Mouse (Mus musculus): ENCODE results near the gene Chga. TPM values are rescaled to one million over a fixed set of nuclear protein-coding genes. Genes with fewer than 3 reads are reported as not detected.

Chga gene
- polyA plus RNA-seq (2012; rRNA removed), result 26.1 and 73.7 TPM in 2 replicates

DNA sequence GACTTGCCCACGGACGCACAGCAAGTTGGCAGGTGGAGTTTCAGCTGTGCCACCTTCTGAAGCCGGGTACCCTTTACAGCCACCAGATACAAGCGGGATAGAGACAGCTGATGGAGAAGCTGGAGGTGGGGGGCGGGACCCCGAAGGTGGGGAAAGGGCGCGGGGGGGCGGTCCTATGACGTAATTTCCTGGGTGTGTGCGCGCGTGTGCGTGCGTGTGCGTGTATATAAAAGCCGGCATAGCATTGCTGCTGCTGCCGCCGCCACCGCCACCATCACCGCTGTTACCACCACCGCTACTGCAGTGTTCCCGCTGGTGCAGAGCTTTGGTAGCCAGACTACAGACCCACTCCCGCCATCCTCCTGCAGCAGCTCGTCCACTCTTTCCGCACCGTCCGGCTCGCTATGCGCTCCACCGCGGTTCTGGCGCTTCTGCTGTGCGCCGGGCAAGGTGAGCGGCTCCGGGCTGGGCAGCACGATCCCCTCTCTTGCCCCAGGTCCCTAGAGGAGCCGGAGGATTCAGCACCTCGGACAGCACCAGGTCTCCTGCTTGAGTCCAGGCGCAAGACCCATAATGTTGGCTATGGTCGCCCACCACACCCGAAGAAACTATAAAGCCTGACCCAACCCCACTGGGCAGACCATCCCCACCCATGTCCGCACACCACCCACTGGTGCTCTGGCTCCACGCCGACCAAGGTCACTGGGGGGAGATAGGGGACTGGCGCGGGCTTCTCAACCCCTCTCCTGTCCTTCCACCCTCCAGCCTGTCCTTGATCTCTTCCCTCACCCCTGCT is at the start of gene Chga:
TSS of gene Chga (plus strand) at position 249 of the 796 bp plus-strand sequence.
- WGBS, result 4% methylated on average over 48 of the region's 48 CpGs
- no peak within 1 kb of the TSS for H3K4me3 ChIP-seq (ENCODE audit: low read depth, low read length)
- TF ChIP-seq POLR2A (IDR thresholded peaks at IDR 0.05; ENCODE audit: low read depth, low read length) (no peak), CTCF (IDR thresholded peaks at IDR 0.05; ENCODE audit: extremely low read depth, insufficient read length, insufficient replicate concordance, low read depth, low read length) (no peak)

DNA sequence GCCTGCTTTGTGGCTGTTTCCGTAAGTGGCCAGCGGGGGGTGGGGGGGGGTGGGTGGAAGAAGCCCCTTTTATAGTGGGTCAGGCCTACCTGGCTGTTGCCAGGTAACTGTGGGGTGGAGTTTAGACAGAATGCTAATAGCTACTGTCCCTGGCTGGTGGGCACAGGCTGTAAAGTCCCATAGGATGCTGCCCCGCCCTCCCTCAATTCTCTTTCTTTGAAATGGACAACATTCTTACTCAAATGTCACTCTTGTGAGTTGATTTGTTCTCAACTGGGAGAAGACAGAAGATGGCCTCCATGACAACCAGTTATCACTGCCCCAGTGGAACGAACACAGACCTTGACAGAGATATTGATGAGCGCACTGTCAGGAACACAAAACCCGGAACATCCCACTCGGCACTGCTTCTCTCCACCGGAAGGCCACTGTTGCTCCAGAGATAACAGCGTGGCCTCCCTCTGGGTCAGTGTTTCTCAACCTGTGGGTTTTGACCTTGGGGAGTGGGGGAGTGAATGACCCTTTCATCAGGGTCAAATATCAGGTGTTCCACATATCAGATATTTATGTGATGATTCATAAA is 49.5 kb upstream of the Chga start:
- 72% methylated on average over 9 of the region's 9 CpGs for WGBS
- Histone ChIP-seq H3K4me1 (ENCODE audit: control insufficient read depth, insufficient read depth, insufficient read length, low read length) (no peaks in the 10 kb centered on the region), H3K27ac (ENCODE audit: insufficient read depth, low read depth, low read length) (no peak overlapping the region), H3K27me3 (ENCODE audit: control insufficient read depth, insufficient read depth, low read length) (no peaks in the 10 kb centered on the region), H3K4me3 (ENCODE audit: low read depth, low read length) (no peak overlapping the region), H3K36me3 (ENCODE audit: control insufficient read depth, insufficient read depth, low read length) (no peaks in the 10 kb centered on the region)
- TF ChIP-seq POLR2A (IDR thresholded peaks at IDR 0.05; ENCODE audit: low read depth, low read length) (no peak), CTCF (IDR thresholded peaks at IDR 0.05; ENCODE audit: extremely low read depth, insufficient read length, insufficient replicate concordance, low read depth, low read length) (no peak)

More for the DNA sequence above, at the start of gene Chga:
- peaks cover 13% of the 10 kb centered on the region for H3K27me3 ChIP-seq (ENCODE audit: control insufficient read depth, insufficient read depth, low read length)
- no peaks in the 10 kb centered on the region for H3K36me3 ChIP-seq (ENCODE audit: control insufficient read depth, insufficient read depth, low read length)
- H3K4me1 ChIP-seq (ENCODE audit: control insufficient read depth, insufficient read depth, insufficient read length, low read length), result peaks cover 2% of the 10 kb centered on the region
- H3K27ac ChIP-seq (ENCODE audit: insufficient read depth, low read depth, low read length), result no peak within 1 kb of the TSS

DNA sequence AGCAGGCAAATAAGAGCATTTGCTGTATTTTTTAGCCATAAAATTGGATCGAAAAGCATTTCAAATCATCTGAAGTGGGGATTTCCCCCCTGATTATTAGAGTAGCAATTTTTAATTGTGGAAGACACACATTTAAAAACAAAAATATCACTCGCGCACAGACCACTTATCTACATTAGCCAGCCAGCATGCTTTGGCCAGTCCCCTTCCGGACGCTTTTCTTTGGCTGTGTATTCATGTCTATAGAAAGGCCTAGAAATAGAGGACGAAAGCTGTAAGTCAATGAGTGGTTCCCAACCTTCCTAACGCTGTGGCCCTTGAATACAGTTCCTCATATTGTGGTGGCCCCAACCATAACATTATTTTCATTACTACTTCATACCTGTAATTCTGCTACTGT is 48.8 kb upstream of the Chga start:
- Histone ChIP-seq H3K27me3 (ENCODE audit: control insufficient read depth, insufficient read depth, low read length) (no peaks in the 10 kb centered on the region), H3K4me3 (ENCODE audit: low read depth, low read length) (no peak overlapping the region), H3K36me3 (ENCODE audit: control insufficient read depth, insufficient read depth, low read length) (no peaks in the 10 kb centered on the region), H3K4me1 (ENCODE audit: control insufficient read depth, insufficient read depth, insufficient read length, low read length) (no peaks in the 10 kb centered on the region), H3K27ac (ENCODE audit: insufficient read depth, low read depth, low read length) (no peak overlapping the region)
- no peak for TF ChIP-seq CTCF (IDR thresholded peaks at IDR 0.05; ENCODE audit: extremely low read depth, insufficient read length, insufficient replicate concordance, low read depth, low read length)
- no peak for TF ChIP-seq POLR2A (IDR thresholded peaks at IDR 0.05; ENCODE audit: low read depth, low read length)
- WGBS, result 88% methylated on average over 7 of the region's 7 CpGs

DNA sequence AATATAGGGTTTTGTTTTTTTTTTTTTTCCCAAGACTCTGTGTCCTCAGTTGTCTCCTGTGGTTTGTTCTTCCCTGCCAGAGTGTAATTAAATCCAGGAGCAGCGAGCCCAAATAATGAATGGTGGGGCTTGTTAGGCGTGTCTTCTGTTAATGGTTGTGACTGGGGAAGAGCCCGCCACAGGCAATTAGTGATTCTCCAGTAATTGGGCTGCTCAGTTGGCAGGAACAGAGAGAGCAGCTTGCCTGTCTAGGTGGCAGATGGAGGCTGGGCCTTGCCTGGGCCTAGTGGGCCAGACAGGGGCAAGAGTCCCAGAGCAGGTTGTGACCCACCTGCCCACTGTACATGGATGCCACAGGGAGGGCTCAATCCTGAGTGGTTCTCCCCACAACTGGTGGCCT is 43.4 kb upstream of the Chga start:
- no peak overlapping the region for H3K27ac ChIP-seq (ENCODE audit: insufficient read depth, low read depth, low read length)
- no peaks in the 10 kb centered on the region for H3K36me3 ChIP-seq (ENCODE audit: control insufficient read depth, insufficient read depth, low read length)
- H3K4me3 ChIP-seq (ENCODE audit: low read depth, low read length), result no peak overlapping the region
- TF ChIP-seq CTCF (IDR thresholded peaks at IDR 0.05; ENCODE audit: extremely low read depth, insufficient read length, insufficient replicate concordance, low read depth, low read length), result no peak
- TF ChIP-seq POLR2A (IDR thresholded peaks at IDR 0.05; ENCODE audit: low read depth, low read length), result no peak
- H3K27me3 ChIP-seq (ENCODE audit: control insufficient read depth, insufficient read depth, low read length), result no peaks in the 10 kb centered on the region
- 50% methylated on average over 3 of the region's 3 CpGs for WGBS
- H3K4me1 ChIP-seq (ENCODE audit: control insufficient read depth, insufficient read depth, insufficient read length, low read length), result no peaks in the 10 kb centered on the region

DNA sequence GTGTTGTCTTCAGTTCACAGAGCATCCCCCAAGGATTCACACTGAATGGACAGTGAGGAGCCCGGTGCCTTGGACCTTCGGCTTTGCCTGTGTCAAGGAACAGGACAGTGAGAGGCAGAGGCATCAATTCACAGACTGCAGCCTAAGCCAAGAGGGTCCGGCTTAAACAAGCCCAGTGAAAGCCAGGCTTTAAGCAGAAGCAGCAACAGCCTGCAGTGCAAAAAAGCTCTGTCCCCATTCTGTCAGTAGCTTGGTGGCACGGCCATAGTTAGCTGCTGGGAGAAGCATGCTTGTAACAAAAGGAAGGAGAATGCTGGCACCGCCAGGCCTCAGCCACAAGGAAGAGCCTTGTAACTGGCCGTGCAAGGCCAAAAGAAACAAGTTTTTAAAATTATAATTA is 40.6 kb upstream of the Chga start:
- no peaks in the 10 kb centered on the region for H3K36me3 ChIP-seq (ENCODE audit: control insufficient read depth, insufficient read depth, low read length)
- peaks cover 4% of the 10 kb centered on the region; the same call in 1 of the 2 replicates for H3K4me1 ChIP-seq (ENCODE audit: control insufficient read depth, insufficient read depth, insufficient read length, low read length)
- H3K27me3 ChIP-seq (ENCODE audit: control insufficient read depth, insufficient read depth, low read length), result no peaks in the 10 kb centered on the region
- TF ChIP-seq POLR2A (IDR thresholded peaks at IDR 0.05; ENCODE audit: low read depth, low read length) (no peak), CTCF (IDR thresholded peaks at IDR 0.05; ENCODE audit: extremely low read depth, insufficient read length, insufficient replicate concordance, low read depth, low read length) (no peak)
- H3K27ac ChIP-seq (ENCODE audit: insufficient read depth, low read depth, low read length), result no peak overlapping the region
- WGBS, result 85% methylated on average over 6 of the region's 6 CpGs
- H3K4me3 ChIP-seq (ENCODE audit: low read depth, low read length), result no peak overlapping the region

DNA sequence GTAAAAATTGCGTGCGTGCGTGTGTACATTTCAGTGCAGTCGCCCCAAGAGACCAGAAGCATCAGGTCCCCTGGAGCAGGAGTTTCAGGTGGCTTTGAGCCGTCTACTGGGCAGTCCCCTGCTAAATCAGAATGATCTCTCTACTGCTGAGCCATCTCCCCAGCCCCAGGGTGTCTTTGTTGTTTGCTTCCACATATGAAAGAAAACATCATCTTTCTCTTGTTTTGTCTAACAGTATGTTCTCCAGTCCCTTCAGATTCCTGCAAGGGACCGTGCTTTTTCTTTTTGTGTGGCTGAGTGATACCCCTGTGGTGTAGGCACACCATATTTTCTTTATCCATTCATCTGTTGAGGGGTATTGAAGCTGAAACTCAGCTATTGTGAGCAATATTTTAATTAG is 40.0 kb upstream of the Chga start:
- 93% methylated on average over 6 of the region's 6 CpGs for WGBS
- TF ChIP-seq CTCF (IDR thresholded peaks at IDR 0.05; ENCODE audit: extremely low read depth, insufficient read length, insufficient replicate concordance, low read depth, low read length), result no peak
- no peak for TF ChIP-seq POLR2A (IDR thresholded peaks at IDR 0.05; ENCODE audit: low read depth, low read length)
- H3K27ac ChIP-seq (ENCODE audit: insufficient read depth, low read depth, low read length), result no peak overlapping the region
- peaks cover 4% of the 10 kb centered on the region; the same call in 1 of the 2 replicates for H3K4me1 ChIP-seq (ENCODE audit: control insufficient read depth, insufficient read depth, insufficient read length, low read length)
- no peak overlapping the region for H3K4me3 ChIP-seq (ENCODE audit: low read depth, low read length)
- no peaks in the 10 kb centered on the region for H3K36me3 ChIP-seq (ENCODE audit: control insufficient read depth, insufficient read depth, low read length)
- no peaks in the 10 kb centered on the region for H3K27me3 ChIP-seq (ENCODE audit: control insufficient read depth, insufficient read depth, low read length)

DNA sequence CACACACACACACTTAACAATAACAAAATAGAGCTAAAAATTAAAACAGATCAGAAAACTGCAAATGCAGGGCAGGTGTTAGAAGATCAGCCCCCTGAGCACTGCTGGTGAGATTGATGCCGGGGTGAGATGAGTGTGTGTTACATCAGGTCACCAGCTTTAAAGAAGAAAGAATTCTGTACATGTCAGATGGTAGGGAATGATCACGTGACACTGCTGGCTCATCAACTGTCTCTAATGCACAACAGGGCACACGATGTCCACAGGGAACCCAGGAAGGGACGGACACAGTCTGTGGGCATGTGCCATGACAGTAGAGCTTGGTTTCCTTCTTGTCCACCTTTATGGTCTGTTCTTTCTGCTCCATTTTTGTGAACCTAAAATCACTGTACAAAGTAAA is 38.6 kb upstream of the Chga start:
- Histone ChIP-seq H3K36me3 (ENCODE audit: control insufficient read depth, insufficient read depth, low read length) (no peaks in the 10 kb centered on the region), H3K4me1 (ENCODE audit: control insufficient read depth, insufficient read depth, insufficient read length, low read length) (peaks cover 5% of the 10 kb centered on the region; the same call in 1 of the 2 replicates), H3K27ac (ENCODE audit: insufficient read depth, low read depth, low read length) (no peak overlapping the region), H3K4me3 (ENCODE audit: low read depth, low read length) (no peak overlapping the region), H3K27me3 (ENCODE audit: control insufficient read depth, insufficient read depth, low read length) (no peaks in the 10 kb centered on the region)
- no peak for TF ChIP-seq CTCF (IDR thresholded peaks at IDR 0.05; ENCODE audit: extremely low read depth, insufficient read length, insufficient replicate concordance, low read depth, low read length)
- TF ChIP-seq POLR2A (IDR thresholded peaks at IDR 0.05; ENCODE audit: low read depth, low read length), result no peak
- 80% methylated on average over 4 of the region's 4 CpGs for WGBS

Measured in small intestine, adult 2 months (tissue).